Mouse (Mus musculus): ENCODE measurements at regions not wholly inside any gene's neighbourhood (a gene's known extent, or its start where the extent isn't known, plus 50 kb on each side); places are given as distances from the start of the nearest gene placed in this dataset.

DNA sequence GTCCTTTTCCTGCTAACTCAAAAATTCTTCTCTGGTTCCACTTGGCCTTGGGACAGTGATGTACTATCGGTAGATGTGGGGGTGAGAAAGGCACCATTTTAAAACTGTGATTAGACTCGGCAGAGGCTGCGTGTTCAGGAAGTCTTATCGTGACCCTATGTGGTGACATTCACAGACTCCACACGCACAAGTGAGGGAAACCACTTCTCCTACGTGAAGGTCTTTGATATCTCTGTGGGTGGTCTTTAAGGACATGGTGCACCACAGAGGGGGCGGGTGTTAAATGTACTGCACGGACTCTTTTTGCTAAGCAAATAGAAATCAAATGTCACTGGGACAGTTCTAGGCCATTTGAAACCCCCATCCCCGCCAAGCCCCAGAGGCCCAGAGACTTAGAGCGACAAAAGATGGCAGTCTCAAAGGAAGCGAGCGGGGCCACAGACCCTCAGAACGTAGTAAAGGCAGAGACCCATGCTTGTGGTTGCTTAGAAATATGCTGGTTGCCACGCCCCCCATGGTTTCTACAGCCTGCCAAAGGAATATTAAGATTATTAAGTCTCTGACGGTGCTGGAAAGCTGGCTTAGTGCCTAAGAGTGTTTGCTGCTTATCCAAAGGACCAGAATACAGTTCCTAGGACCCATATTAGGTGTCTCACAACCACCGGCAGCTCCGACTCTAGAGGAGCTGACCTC lies 73.6 kb upstream of the Slc45a1 start:
- Histone ChIP-seq H3K36me3 (ENCODE audit: control insufficient read depth, insufficient read depth, low read length, poor library complexity, severe bottlenecking) (no peaks in the 10 kb centered on the region), H3K9ac (ENCODE audit: low read depth, poor library complexity, severe bottlenecking) (no peak overlapping the region), H3K9me3 (replicated peaks; ENCODE audit: control insufficient read depth, insufficient read depth, low read length, poor library complexity, severe bottlenecking) (no peaks in the 10 kb centered on the region), H3K4me3 (ENCODE audit: low read depth, low read length) (no peak overlapping the region), H3K27ac (ENCODE audit: insufficient read depth, low read length) (no peak overlapping the region), H3K4me1 (ENCODE audit: control insufficient read depth, insufficient read depth, low read length) (no peaks in the 10 kb centered on the region), H3K27me3 (ENCODE audit: control insufficient read depth, insufficient read depth, low read length, poor library complexity, severe bottlenecking) (no peaks in the 10 kb centered on the region)
- TF ChIP-seq CTCF (IDR thresholded peaks at IDR 0.05; ENCODE audit: low read depth, low read length) (no peak), POLR2A (IDR thresholded peaks at IDR 0.05; ENCODE audit: insufficient read depth, low read length) (no peak), EP300 (IDR thresholded peaks at IDR 0.05; ENCODE audit: insufficient read depth, low read depth, low read length) (no peak)

DNA sequence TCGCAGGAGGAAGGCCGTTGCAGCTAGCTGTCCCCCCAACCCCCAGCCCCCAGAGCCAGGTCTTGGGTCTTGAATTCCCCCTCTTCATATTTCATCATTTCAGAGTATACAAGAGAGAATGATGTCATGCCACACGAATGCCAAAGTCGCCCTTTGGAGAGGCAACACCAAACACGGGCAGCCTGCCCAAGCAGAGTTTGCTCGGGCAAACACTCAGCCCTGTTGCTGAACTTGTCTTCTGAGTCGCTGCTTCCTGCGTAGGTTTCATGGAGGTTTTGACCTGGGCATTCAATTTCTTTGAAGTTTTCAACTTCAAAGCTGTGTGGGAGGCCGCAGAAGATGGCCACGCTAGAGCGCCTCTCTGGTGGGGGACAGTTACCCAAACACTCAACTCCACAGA lies 72.8 kb upstream of the Slc45a1 start:
- no peak overlapping the region for H3K4me3 ChIP-seq (ENCODE audit: low read depth, low read length)
- no peaks in the 10 kb centered on the region for H3K9me3 ChIP-seq (replicated peaks; ENCODE audit: control insufficient read depth, insufficient read depth, low read length, poor library complexity, severe bottlenecking)
- H3K27ac ChIP-seq (ENCODE audit: insufficient read depth, low read length) = no peak overlapping the region
- TF ChIP-seq EP300 (IDR thresholded peaks at IDR 0.05; ENCODE audit: insufficient read depth, low read depth, low read length) = no peak
- TF ChIP-seq POLR2A (IDR thresholded peaks at IDR 0.05; ENCODE audit: insufficient read depth, low read length) = no peak
- TF ChIP-seq CTCF (IDR thresholded peaks at IDR 0.05; ENCODE audit: low read depth, low read length) = no peak
- H3K4me1 ChIP-seq (ENCODE audit: control insufficient read depth, insufficient read depth, low read length) = no peaks in the 10 kb centered on the region
- H3K36me3 ChIP-seq (ENCODE audit: control insufficient read depth, insufficient read depth, low read length, poor library complexity, severe bottlenecking) = no peaks in the 10 kb centered on the region
- H3K27me3 ChIP-seq (ENCODE audit: control insufficient read depth, insufficient read depth, low read length, poor library complexity, severe bottlenecking) = no peaks in the 10 kb centered on the region
- no peak overlapping the region for H3K9ac ChIP-seq (ENCODE audit: low read depth, poor library complexity, severe bottlenecking)

- Histone ChIP-seq H3K4me3 (ENCODE audit: low read depth, low read length) (0 out of 2 replicates have a peak overlapping the region, but pooled peaks have one; percentile 1), H3K9me3 (replicated peaks; ENCODE audit: control insufficient read depth, insufficient read depth, low read length, poor library complexity, severe bottlenecking) (no peaks in the 10 kb centered on the region), H3K27me3 (ENCODE audit: control insufficient read depth, insufficient read depth, low read length, poor library complexity, severe bottlenecking) (no peaks in the 10 kb centered on the region), H3K36me3 (ENCODE audit: control insufficient read depth, insufficient read depth, low read length, poor library complexity, severe bottlenecking) (no peaks in the 10 kb centered on the region), H3K4me1 (ENCODE audit: control insufficient read depth, insufficient read depth, low read length) (no peaks in the 10 kb centered on the region), H3K9ac (ENCODE audit: low read depth, poor library complexity, severe bottlenecking) (no peak overlapping the region), H3K27ac (ENCODE audit: insufficient read depth, low read length) (no peak overlapping the region)
- TF ChIP-seq CTCF (IDR thresholded peaks at IDR 0.05; ENCODE audit: low read depth, low read length) (no peak), EP300 (IDR thresholded peaks at IDR 0.05; ENCODE audit: insufficient read depth, low read depth, low read length) (no peak), POLR2A (IDR thresholded peaks at IDR 0.05; ENCODE audit: insufficient read depth, low read length) (no peak)
Observed at GRCm38 (mm10) chr4:150721619-150722283, 69.8 kb upstream of the Slc45a1 start.

- H3K9ac ChIP-seq (ENCODE audit: low read depth, poor library complexity, severe bottlenecking) = no peak overlapping the region
- H3K4me1 ChIP-seq (ENCODE audit: control insufficient read depth, insufficient read depth, low read length) = no peaks in the 10 kb centered on the region
- H3K4me3 ChIP-seq (ENCODE audit: low read depth, low read length) = no peak overlapping the region
- H3K27me3 ChIP-seq (ENCODE audit: control insufficient read depth, insufficient read depth, low read length, poor library complexity, severe bottlenecking) = no peaks in the 10 kb centered on the region
- TF ChIP-seq CTCF (IDR thresholded peaks at IDR 0.05; ENCODE audit: low read depth, low read length) = no peak
- TF ChIP-seq POLR2A (IDR thresholded peaks at IDR 0.05; ENCODE audit: insufficient read depth, low read length) = no peak
- no peak for TF ChIP-seq EP300 (IDR thresholded peaks at IDR 0.05; ENCODE audit: insufficient read depth, low read depth, low read length)
- H3K9me3 ChIP-seq (replicated peaks; ENCODE audit: control insufficient read depth, insufficient read depth, low read length, poor library complexity, severe bottlenecking) = no peaks in the 10 kb centered on the region
- H3K27ac ChIP-seq (ENCODE audit: insufficient read depth, low read length) = no peak overlapping the region
- no peaks in the 10 kb centered on the region for H3K36me3 ChIP-seq (ENCODE audit: control insufficient read depth, insufficient read depth, low read length, poor library complexity, severe bottlenecking)
Observed at GRCm38 (mm10) chr4:150717866-150718265, 65.9 kb upstream of the Slc45a1 start.

GRCm38 (mm10) chr4:150715051-150715450 lies 63.1 kb upstream of the Slc45a1 start:
- no peak overlapping the region for H3K9ac ChIP-seq (ENCODE audit: low read depth, poor library complexity, severe bottlenecking)
- no peaks in the 10 kb centered on the region for H3K36me3 ChIP-seq (ENCODE audit: control insufficient read depth, insufficient read depth, low read length, poor library complexity, severe bottlenecking)
- no peaks in the 10 kb centered on the region for H3K4me1 ChIP-seq (ENCODE audit: control insufficient read depth, insufficient read depth, low read length)
- no peak overlapping the region for H3K4me3 ChIP-seq (ENCODE audit: low read depth, low read length)
- H3K9me3 ChIP-seq (replicated peaks; ENCODE audit: control insufficient read depth, insufficient read depth, low read length, poor library complexity, severe bottlenecking) = no peaks in the 10 kb centered on the region
- H3K27ac ChIP-seq (ENCODE audit: insufficient read depth, low read length) = no peak overlapping the region
- no peaks in the 10 kb centered on the region for H3K27me3 ChIP-seq (ENCODE audit: control insufficient read depth, insufficient read depth, low read length, poor library complexity, severe bottlenecking)
- TF ChIP-seq CTCF (IDR thresholded peaks at IDR 0.05; ENCODE audit: low read depth, low read length) = no peak
- TF ChIP-seq EP300 (IDR thresholded peaks at IDR 0.05; ENCODE audit: insufficient read depth, low read depth, low read length) = no peak
- no peak for TF ChIP-seq POLR2A (IDR thresholded peaks at IDR 0.05; ENCODE audit: insufficient read depth, low read length)

- no peak overlapping the region for H3K27ac ChIP-seq (ENCODE audit: insufficient read depth, low read length)
- no peak overlapping the region for H3K4me3 ChIP-seq (ENCODE audit: low read depth, low read length)
- H3K4me1 ChIP-seq (ENCODE audit: control insufficient read depth, insufficient read depth, low read length) = no peaks in the 10 kb centered on the region
- TF ChIP-seq POLR2A (IDR thresholded peaks at IDR 0.05; ENCODE audit: insufficient read depth, low read length) (no peak), CTCF (IDR thresholded peaks at IDR 0.05; ENCODE audit: low read depth, low read length) (no peak), EP300 (IDR thresholded peaks at IDR 0.05; ENCODE audit: insufficient read depth, low read depth, low read length) (no peak)
- no peak overlapping the region for H3K9ac ChIP-seq (ENCODE audit: low read depth, poor library complexity, severe bottlenecking)
- H3K9me3 ChIP-seq (replicated peaks; ENCODE audit: control insufficient read depth, insufficient read depth, low read length, poor library complexity, severe bottlenecking) = no peaks in the 10 kb centered on the region
- no peaks in the 10 kb centered on the region for H3K36me3 ChIP-seq (ENCODE audit: control insufficient read depth, insufficient read depth, low read length, poor library complexity, severe bottlenecking)
- no peaks in the 10 kb centered on the region for H3K27me3 ChIP-seq (ENCODE audit: control insufficient read depth, insufficient read depth, low read length, poor library complexity, severe bottlenecking)
Observed at GRCm38 (mm10) chr4:150713291-150713690, 61.3 kb upstream of the Slc45a1 start.

All from ES-Bruce4 (cell line).